ENCODE assay signal across 23 mouse cellular contexts in the genomic region with DNA sequence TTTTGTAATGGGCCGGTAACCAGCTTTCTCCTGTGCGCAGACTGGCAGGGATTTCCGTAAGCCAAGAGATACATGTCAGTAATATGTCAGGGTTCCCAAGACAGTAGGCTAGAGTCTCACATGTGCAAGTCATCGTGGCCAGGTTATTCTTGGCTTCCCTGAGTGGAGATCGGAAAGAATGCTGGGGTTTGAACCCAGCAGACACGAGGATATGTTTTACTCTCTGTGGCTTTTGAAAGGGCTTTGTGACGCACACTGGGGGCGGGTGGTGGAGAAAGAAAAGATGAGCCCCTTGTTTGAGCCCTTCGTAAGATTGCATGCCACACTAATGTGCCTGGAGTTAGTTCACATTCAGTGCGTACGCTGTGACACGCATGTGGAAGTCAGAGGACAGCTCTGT. TPM values are rescaled to one million over a fixed set of nuclear protein-coding genes. Genes with fewer than 3 reads are reported as not detected.
DNase-seq lines count a peak whose midpoint lies in the region; ATAC-seq and TF ChIP-seq lines count a peak whose summit lies in the region.
"Had no signal": no experiment of that assay in that cellular context is flagged by ENCODE, and none has a peak within 500 bp of the region (broad histone marks: within the 10 kb centered on the region; RNA-seq: fewer than 3 reads in every experiment).

No protein-coding gene starts in this region.

- 0 out of 2 replicates have a peak overlapping the region, but pooled peaks have one; percentile 9 for H3K9ac ChIP-seq in embryonic facial prominence, embryonic 14.5 days (ENCODE audit: low read depth, low read length)
- no peak overlapping the region for H3K9ac ChIP-seq in limb, embryonic 15.5 days
- H3K9ac ChIP-seq: heart, embryonic 12.5 days; hindbrain, embryonic 14.5 days; intestine, embryonic 15.5 days had no signal

- H3K27ac ChIP-seq in gastrocnemius, adult 2 months, result peak overlapping the region; percentile 48
- peak overlapping the region; percentile 86 for H3K27ac ChIP-seq in embryonic facial prominence, embryonic 14.5 days (replicated peaks; ENCODE audit: low read depth, low read length)
- peak overlapping the region; percentile 82 for H3K27ac ChIP-seq in limb, embryonic 15.5 days
- H3K27ac ChIP-seq: forebrain, embryonic 10.5 days; hindbrain, embryonic 10.5 days; hindbrain, embryonic 14.5 days; intestine, embryonic 15.5 days had no signal

- DNase-seq in gastrocnemius, adult 2 months, result no peak
- no peak for DNase-seq in gastrocnemius, adult 8-10 months (ENCODE audit: low spot score in 2 of 2)
- DNase-seq in embryonic facial prominence, embryonic 14.5 days (ENCODE audit: low spot score), result peak; percentile 50
- no peak for DNase-seq in frontal cortex, postnatal 14 days (ENCODE audit: low spot score in 2 of 2)
- DNase-seq: adrenal gland, postnatal 14 days; cerebellum, adult 11-12 months; cerebellum, adult 9-10 months; cerebellum, postnatal 25 days; gastrocnemius, postnatal 25 days had no signal

- no peak overlapping the region for H3K4me2 ChIP-seq in embryonic facial prominence, embryonic 14.5 days (ENCODE audit: low read depth, low read length)
- no peak overlapping the region for H3K4me2 ChIP-seq in limb, embryonic 15.5 days
- H3K4me2 ChIP-seq: heart, embryonic 12.5 days; hindbrain, embryonic 14.5 days; intestine, embryonic 15.5 days had no signal

- TF ChIP-seq CTCF in gastrocnemius, adult 2 months (IDR thresholded peaks at IDR 0.05), result no peak

- WGBS in embryonic facial prominence, embryonic 14.5 days, result 67% methylated on average over 12 of the region's 12 CpGs
- WGBS in limb, embryonic 15.5 days, result 61% methylated on average over 12 of the region's 12 CpGs

- H3K4me1 ChIP-seq in megakaryocyte, embryonic 14.5 days, result peaks cover 28% of the 10 kb centered on the region
- H3K4me1 ChIP-seq in embryonic facial prominence, embryonic 14.5 days (ENCODE audit: control insufficient read depth, insufficient read depth, low read length), result peaks cover 31% of the 10 kb centered on the region
- H3K4me1 ChIP-seq in limb, embryonic 15.5 days, result peaks cover 42% of the 10 kb centered on the region

- ATAC-seq in megakaryocyte, adult 5-6 weeks (ENCODE audit: poor library complexity, severe bottlenecking), result no peak
- ATAC-seq in embryonic facial prominence, embryonic 14.5 days (ENCODE audit: low read depth), result no peak
- ATAC-seq in limb, embryonic 15.5 days (ENCODE audit: insufficient number of reproducible peaks, low FRiP score, low TSS enrichment, low read depth), result no peak
- no peak for ATAC-seq in megakaryocyte-erythroid progenitor cell, adult 5-6 weeks (replicated peaks; ENCODE audit: low FRiP score, low TSS enrichment, poor library complexity, severe bottlenecking)
- ATAC-seq: activated CD4-positive, CD25-positive, alpha-beta regulatory T cell, adult 4 months; CD4-positive, CD25-positive, alpha-beta regulatory T cell, adult 4 months; forebrain, embryonic 14.5 days; intestine, embryonic 15.5 days; Patski had no signal

- no peaks in the 10 kb centered on the region for H3K36me3 ChIP-seq in megakaryocyte, embryonic 14.5 days (replicated peaks; ENCODE audit: low read length)
- H3K36me3 ChIP-seq in embryonic facial prominence, embryonic 14.5 days (ENCODE audit: control insufficient read depth, insufficient read depth, low read length), result peaks cover 18% of the 10 kb centered on the region
- peaks cover 11% of the 10 kb centered on the region for H3K36me3 ChIP-seq in limb, embryonic 15.5 days
- H3K36me3 ChIP-seq: intestine, embryonic 15.5 days had no signal

- no peaks in the 10 kb centered on the region for H3K9me3 ChIP-seq in megakaryocyte, embryonic 14.5 days
- no peaks in the 10 kb centered on the region for H3K9me3 ChIP-seq in embryonic facial prominence, embryonic 14.5 days (ENCODE audit: control insufficient read depth, low read length)
- no peaks in the 10 kb centered on the region for H3K9me3 ChIP-seq in limb, embryonic 15.5 days
- H3K9me3 ChIP-seq: forebrain, embryonic 10.5 days; heart, embryonic 12.5 days; hindbrain, embryonic 10.5 days; intestine, embryonic 15.5 days had no signal

- H3K4me3 ChIP-seq in gastrocnemius, adult 2 months, result no peak overlapping the region
- peak overlapping the region; percentile 79 for H3K4me3 ChIP-seq in megakaryocyte, embryonic 14.5 days (replicated peaks)
- H3K4me3 ChIP-seq in embryonic facial prominence, embryonic 14.5 days (ENCODE audit: low read depth, low read length), result no peak overlapping the region
- H3K4me3 ChIP-seq in limb, embryonic 15.5 days, result no peak overlapping the region
- H3K4me3 ChIP-seq: erythroblast, embryonic 14.5 days; forebrain, embryonic 10.5 days; heart, embryonic 12.5 days; hindbrain, embryonic 10.5 days; intestine, embryonic 15.5 days had no signal

- intact Hi-C loops in gastrocnemius, adult 2 months (cut with DNase I), result no loop called here

- H3K27me3 ChIP-seq in megakaryocyte, embryonic 14.5 days (replicated peaks), result peaks cover 7% of the 10 kb centered on the region
- no peaks in the 10 kb centered on the region for H3K27me3 ChIP-seq in embryonic facial prominence, embryonic 14.5 days (replicated peaks; ENCODE audit: control insufficient read depth, insufficient read depth, low read length)
- H3K27me3 ChIP-seq in limb, embryonic 15.5 days, result no peaks in the 10 kb centered on the region
- H3K27me3 ChIP-seq: heart, embryonic 12.5 days; intestine, embryonic 15.5 days; Patski had no signal

RNA-seq across cellular contexts. Expression of gene Kctd7, which starts 28.5 kb away (rescaled TPM):
- 1 to 10 TPM; 2.4 to 2.9 TPM for total RNA-seq in gastrocnemius, adult 2 months (2021)
- 1 to 10 TPM; 2.0 to 4.1 (median 3.5) TPM for total RNA-seq in gastrocnemius, adult 8-10 months (2022)
- 4.7 and 5.5 TPM in 2 replicates for polyA plus RNA-seq in megakaryocyte, embryonic 14.5 days (2012; ENCODE audit: insufficient read depth, low replicate concordance)
- 1.0 and 1.4 TPM in 2 replicates for total RNA-seq in megakaryocyte, adult 5-6 weeks (2015)
- total RNA-seq in megakaryocyte, adult 5-6 weeks (2017), result 2.2 and 8.9 TPM in 2 replicates
- polyA plus RNA-seq in embryonic facial prominence, embryonic 14.5 days (2014; fragmentation: Nextera tagmentation; extraction: Ambion mirVana), result 5.8 and 6.5 TPM in 2 replicates
- 6.4 and 6.9 TPM in 2 replicates for polyA plus RNA-seq in limb, embryonic 15.5 days (2015; fragmentation: Nextera tagmentation; extraction: Ambion mirVana)
- total RNA-seq in megakaryocyte-erythroid progenitor cell, adult 5-6 weeks (2014; fragmentation: Nextera tagmentation), result 5.0 and 12.8 TPM in 2 replicates
- 6.6 and 8.2 TPM in 2 replicates for total RNA-seq in megakaryocyte-erythroid progenitor cell, adult 5-6 weeks (2017)

RNA-seq across cellular contexts. Expression of gene Tpst1, which starts 43.0 kb away (rescaled TPM):
- 1 to 10 TPM; 3.7 to 5.4 TPM for total RNA-seq in gastrocnemius, adult 2 months (2021)
- total RNA-seq in gastrocnemius, adult 8-10 months (2022), result 1 to 10 TPM; 3.7 to 4.5 (median 4.0) TPM
- 1.1 and 6.0 TPM in 2 replicates for polyA plus RNA-seq in megakaryocyte, embryonic 14.5 days (2012; ENCODE audit: insufficient read depth, low replicate concordance)
- 14.9 and 18.5 TPM in 2 replicates for total RNA-seq in megakaryocyte, adult 5-6 weeks (2015)
- total RNA-seq in megakaryocyte, adult 5-6 weeks (2017), result 8.2 and 12.4 TPM in 2 replicates
- polyA plus RNA-seq in embryonic facial prominence, embryonic 14.5 days (2014; fragmentation: Nextera tagmentation; extraction: Ambion mirVana), result 94.0 and 102 TPM in 2 replicates
- polyA plus RNA-seq in limb, embryonic 15.5 days (2015; fragmentation: Nextera tagmentation; extraction: Ambion mirVana), result 119 and 123 TPM in 2 replicates
- total RNA-seq in megakaryocyte-erythroid progenitor cell, adult 5-6 weeks (2014; fragmentation: Nextera tagmentation), result 12.1 and 17.6 TPM in 2 replicates
- 4.8 and 7.9 TPM in 2 replicates for total RNA-seq in megakaryocyte-erythroid progenitor cell, adult 5-6 weeks (2017)

RNA-seq across cellular contexts. Expression of gene Rabgef1, which starts 55.5 kb away (rescaled TPM):
- 100 to 1,000 TPM in 1 of 2 experiments, 10 to 100 TPM in 1; 90.5 to 140 TPM for total RNA-seq in gastrocnemius, adult 2 months (2021)
- total RNA-seq in gastrocnemius, adult 8-10 months (2022), result 100 to 1,000 TPM in 3 of 4 experiments, 10 to 100 TPM in 1; 94.6 to 134 (median 116) TPM
- polyA plus RNA-seq in megakaryocyte, embryonic 14.5 days (2012; ENCODE audit: insufficient read depth, low replicate concordance), result 4.3 and 36.2 TPM in 2 replicates
- total RNA-seq in megakaryocyte, adult 5-6 weeks (2015), result 16.8 and 19.0 TPM in 2 replicates
- 19.9 and 22.2 TPM in 2 replicates for total RNA-seq in megakaryocyte, adult 5-6 weeks (2017)
- polyA plus RNA-seq in embryonic facial prominence, embryonic 14.5 days (2014; fragmentation: Nextera tagmentation; extraction: Ambion mirVana), result 22.5 and 24.4 TPM in 2 replicates
- polyA plus RNA-seq in limb, embryonic 15.5 days (2015; fragmentation: Nextera tagmentation; extraction: Ambion mirVana), result 30.6 and 31.8 TPM in 2 replicates
- total RNA-seq in megakaryocyte-erythroid progenitor cell, adult 5-6 weeks (2014; fragmentation: Nextera tagmentation), result 45.4 and 46.7 TPM in 2 replicates
- total RNA-seq in megakaryocyte-erythroid progenitor cell, adult 5-6 weeks (2017), result 56.0 and 60.5 TPM in 2 replicates
